Mouse (Mus musculus): ENCODE measurements around the gene Akp3.

Gene Akp3

GRCm38 (mm10) chr1:87154501-87155120 lies 29.8 kb downstream of the Akp3 start:
- DNase-seq (ENCODE audit: low spot score): no peak

DNA sequence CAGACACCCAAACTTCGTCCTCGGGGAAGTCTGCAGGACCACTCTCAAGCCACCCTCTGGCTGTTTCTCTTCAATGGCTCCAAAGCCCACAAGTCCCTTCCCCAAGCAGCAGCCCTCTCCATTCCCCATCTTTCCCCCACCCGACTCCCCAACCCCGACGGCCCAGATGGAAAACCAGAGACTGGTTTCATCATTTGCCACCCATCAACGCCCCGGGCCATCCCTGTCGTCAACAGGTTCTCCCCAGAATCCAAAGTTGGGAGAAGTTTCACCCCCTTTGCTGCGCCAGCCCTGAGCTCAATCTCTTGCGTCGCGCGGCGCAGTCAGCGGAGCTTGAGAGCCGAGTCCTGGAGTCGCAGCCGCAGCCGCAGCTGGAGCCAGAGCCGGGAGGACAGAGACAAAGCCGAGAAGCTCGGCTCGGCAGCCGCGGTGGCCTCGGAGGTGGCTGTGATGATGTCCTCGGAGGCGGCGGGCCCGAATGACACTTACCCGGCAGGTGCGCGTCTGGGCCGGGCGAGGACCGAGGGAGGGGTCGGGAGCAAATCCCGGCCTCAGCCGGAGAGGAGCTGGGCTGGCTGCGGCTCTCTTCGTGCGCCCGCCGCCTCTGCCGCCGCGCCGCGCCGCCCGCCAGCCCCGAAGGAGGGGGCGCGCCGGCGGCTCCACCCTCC lies 30.9 kb downstream of the Akp3 start:
- DNase-seq (ENCODE audit: low spot score): no peak

- no peak for DNase-seq (ENCODE audit: low spot score)
Observed at GRCm38 (mm10) chr1:87156199-87156587, 31.4 kb downstream of the Akp3 start, which contains the start of gene Ecel1. TSS of gene Ecel1 (minus strand) at chr1:87156521.

DNA sequence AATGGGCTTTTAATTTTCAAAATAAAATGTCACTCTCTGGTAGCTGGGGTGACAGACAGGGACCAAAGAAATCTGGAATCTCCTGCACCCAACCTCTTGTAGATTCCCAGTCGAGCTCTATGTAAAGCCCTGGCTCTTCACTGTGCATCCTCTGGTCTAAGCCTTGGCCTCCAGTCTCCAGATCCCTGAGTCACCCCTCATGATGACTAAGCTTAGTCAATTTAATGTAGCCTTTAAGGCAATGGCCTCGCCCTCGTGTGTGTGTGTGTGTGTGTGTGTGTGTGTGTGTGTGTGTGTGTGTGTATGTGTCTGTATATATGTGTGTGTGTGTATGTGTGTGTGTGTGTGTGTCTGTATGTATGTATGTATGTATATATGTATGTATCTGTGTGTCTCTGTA lies 34.6 kb downstream of the Akp3 start:
- DNase-seq (ENCODE audit: low spot score): no peak

DNA sequence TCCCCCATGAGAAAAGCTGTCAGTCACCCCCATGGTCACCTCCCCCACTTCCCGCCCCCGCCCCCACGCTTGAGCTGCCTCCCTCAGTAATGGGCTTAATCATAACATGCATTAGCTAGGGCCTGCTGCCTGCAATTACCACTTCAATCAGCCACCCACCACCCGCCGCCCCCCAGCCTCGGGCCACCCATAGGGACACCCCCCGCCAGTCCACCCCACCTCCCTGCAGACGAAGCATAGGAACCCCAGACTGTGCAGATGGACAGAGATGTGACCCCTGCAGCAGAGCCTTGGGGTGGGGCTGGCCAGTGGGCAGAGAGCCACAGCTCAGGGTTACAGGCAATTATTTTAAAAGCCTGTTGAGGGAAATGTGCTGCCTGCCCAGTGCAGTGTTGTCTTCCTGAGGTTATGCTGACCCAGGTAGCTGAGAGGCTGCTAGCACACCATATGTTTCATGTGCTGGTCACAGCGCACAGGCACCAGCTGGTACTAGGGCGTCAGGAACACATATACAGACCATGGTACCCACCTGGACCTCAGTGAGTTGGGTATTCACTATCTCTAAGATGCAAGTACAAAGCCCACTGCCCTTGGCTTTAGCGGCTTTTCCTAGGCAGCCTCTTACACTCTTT lies 39.5 kb downstream of the Akp3 start:
- DNase-seq (ENCODE audit: low spot score): no peak

DNA sequence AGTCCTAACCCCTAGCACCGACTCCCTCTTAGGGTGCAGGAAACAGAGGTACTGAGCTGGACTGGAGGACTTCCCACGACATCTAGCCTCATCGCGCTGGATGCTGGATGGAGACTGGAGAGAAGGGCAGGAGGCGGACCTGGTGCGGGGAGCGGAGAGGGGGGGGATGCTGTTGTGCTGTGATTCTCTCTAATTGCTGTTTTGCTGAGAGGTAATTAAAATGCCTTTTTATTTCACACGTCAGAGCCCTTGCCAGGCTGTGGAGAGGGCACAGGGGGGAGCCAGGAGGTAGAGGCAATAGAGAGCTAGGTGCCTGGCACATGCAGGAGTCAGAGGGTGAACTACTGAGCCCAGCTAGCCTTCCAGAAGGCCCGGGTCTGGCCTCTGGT lies 40.0 kb downstream of the Akp3 start:
- DNase-seq (ENCODE audit: low spot score): no peak

GRCm38 (mm10) chr1:87170458-87170857 lies 45.7 kb downstream of the Akp3 start:
- DNase-seq (ENCODE audit: low spot score): no peak

DNA sequence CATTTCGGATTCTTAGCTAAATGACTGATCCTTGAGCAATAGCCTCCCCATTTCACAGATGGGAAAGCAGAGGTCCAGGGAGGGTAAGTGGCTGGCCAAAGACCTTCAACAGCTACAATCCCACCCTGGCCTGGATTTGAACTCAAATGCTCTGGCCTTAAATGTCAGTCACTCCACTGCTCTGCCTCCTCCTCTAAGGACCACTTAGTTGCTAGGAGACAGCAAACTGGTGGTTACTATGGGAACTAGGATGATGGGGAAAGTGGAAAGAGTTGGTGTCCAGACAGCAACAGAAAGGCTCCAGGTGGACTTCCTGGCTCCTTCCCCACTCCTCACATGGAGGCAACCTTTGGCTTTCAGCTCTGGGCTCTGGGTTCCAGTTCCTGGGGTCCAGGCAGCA lies 46.5 kb downstream of the Akp3 start:
- no peak for DNase-seq (ENCODE audit: low spot score)

DNA sequence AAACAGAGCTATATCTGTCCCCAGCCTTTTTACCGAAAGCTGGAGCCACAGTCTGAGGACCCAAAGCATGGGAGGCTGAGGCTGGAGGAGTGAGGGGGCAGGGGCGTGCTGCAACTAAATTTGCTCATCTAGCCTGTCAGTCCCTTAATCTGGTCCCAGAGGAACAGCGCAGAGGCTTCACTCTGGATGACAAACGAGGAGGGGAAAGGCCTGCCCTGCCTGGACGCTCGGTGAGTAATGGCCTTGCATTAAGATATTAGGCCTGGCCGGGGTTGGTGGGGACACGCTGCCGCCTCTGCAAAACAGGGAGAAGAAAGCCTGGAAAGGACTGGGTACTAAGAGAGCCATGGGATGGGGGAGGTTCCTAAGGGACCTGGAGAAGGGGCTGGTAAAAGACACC lies 47.5 kb downstream of the Akp3 start:
- DNase-seq (ENCODE audit: low spot score): no peak

- peak; percentile 58 for DNase-seq (ENCODE audit: low spot score)
Observed at GRCm38 (mm10) chr1:87174006-87174955, 49.5 kb downstream of the Akp3 start.

GRCm38 (mm10) chr1:87175852-87176292 lies 51.1 kb downstream of the Akp3 start:
- peak; percentile 42 for DNase-seq (ENCODE audit: low spot score)

All from urinary bladder, postnatal 14 days (tissue).